Mouse (Mus musculus): ENCODE results near the gene Prrt2.

- no peak for TF ChIP-seq ZNF384 (IDR thresholded peaks at IDR 0.05; ENCODE audit: low read depth, low read length)
- no peak for TF ChIP-seq CHD2 (IDR thresholded peaks at IDR 0.05; ENCODE audit: low read depth, low read length)
- TF ChIP-seq MAFK (IDR thresholded peaks at IDR 0.05; ENCODE audit: insufficient read depth, low read depth, low read length): no peak
Measured at GRCm38 (mm10) chr7:127025556-127026160, 4.6 kb upstream of the Prrt2 start.

Data from ES-E14 (cell line).